Mouse (Mus musculus) lung, postnatal 0 days (tissue): ENCODE measurements at regions not wholly inside any gene's neighbourhood (a gene's known extent, or its start where the extent isn't known, plus 50 kb on each side); places are given as distances from the start of the nearest gene placed in this dataset.

ENCODE experiments used
- CTCF ChIP-seq: IDR thresholded peaks from 2 replicates; pipeline ENCODE4 v1.5.1; 2016; ENCODE audit warnings: antibody characterized with exemption, mild to moderate bottlenecking
- EP300 ChIP-seq: IDR thresholded peaks from 2 replicates; pipeline ENCODE4 v1.6.1; 2016; ENCODE audit warnings: antibody characterized with exemption, mild to moderate bottlenecking, control low read depth

DNA sequence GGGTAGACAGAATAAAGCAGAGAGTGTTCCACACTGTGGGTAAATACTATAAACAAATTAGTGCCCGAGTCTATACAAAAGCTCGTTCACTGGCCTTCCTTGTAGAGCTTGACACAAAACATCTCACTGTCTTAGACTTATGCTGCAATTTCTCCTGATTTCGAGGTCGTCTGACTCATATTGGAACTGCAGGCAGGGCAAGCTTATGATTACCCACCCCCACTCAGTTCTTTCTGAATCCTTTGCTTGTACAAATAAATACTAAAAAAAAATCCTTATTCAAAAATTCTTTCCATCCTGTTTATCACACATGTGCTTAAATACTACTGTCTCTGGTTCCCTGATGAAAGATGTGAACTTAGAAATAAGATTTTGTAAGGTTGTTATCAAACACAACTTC is 470.0 kb upstream of the Adamts5 start:
- TF ChIP-seq CTCF (no peak), EP300 (no peak)
